27 mouse cellular contexts compared by ENCODE assay signal in the genomic region with DNA sequence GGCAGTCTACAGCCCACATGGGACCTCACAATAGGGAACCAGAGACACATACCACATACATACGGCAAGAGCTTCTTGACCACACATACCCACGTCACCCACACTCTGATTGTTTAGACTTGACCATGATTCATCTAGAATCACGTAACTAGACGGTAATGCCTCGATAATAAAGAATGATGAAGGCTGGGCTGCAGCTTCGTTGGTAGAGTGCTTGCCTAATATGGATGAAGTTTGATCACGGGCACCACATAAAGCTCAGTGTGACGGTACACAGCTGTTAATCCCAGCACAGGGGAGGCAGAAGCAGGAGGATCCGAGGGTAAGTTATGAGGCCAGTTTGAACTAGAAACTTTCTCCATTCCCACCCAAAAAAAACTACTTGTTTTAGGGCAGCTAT. TPM values are rescaled to one million over a fixed set of nuclear protein-coding genes. Genes with fewer than 3 reads are reported as not detected.
"Had no signal": no experiment of that assay in that cellular context is flagged by ENCODE, and none has a peak within 500 bp of the region (broad histone marks: within the 10 kb centered on the region; RNA-seq: fewer than 3 reads in every experiment).

No protein-coding gene starts in this region.

- H3K36me3 ChIP-seq: heart, embryonic 12.5 days; intestine, embryonic 15.5 days; limb, embryonic 15.5 days; liver, embryonic 12.5 days had no signal

- H3K4me2 ChIP-seq: heart, embryonic 12.5 days; hindbrain, embryonic 12.5 days; hindbrain, embryonic 14.5 days; intestine, embryonic 15.5 days; limb, embryonic 13.5 days; limb, embryonic 15.5 days; liver, embryonic 12.5 days had no signal

- ATAC-seq: hindbrain, embryonic 16.5 days; inflammation-experienced regulatory T-cells, adult 6 months; intestine, embryonic 15.5 days; intestine, postnatal 0 days; liver, embryonic 12.5 days had no signal

- H3K4me3 ChIP-seq: gastrocnemius, adult 2 months; heart, adult 2 months; heart, embryonic 12.5 days; hindbrain, embryonic 10.5 days; hindbrain, embryonic 12.5 days; intestine, embryonic 15.5 days; limb, embryonic 13.5 days; limb, embryonic 15.5 days; liver, embryonic 12.5 days had no signal

- H3K4me1 ChIP-seq: heart, embryonic 12.5 days; hindbrain, embryonic 10.5 days; hindbrain, embryonic 12.5 days; intestine, embryonic 15.5 days; limb, embryonic 13.5 days; limb, embryonic 15.5 days; liver, embryonic 12.5 days had no signal

- DNase-seq: gastrocnemius, adult 2 months; gastrocnemius, postnatal 10 days; gastrocnemius, postnatal 25 days; heart, adult 2 months; heart, postnatal 10 days; heart, postnatal 4 days; kidney, adult 18-20 months; kidney, adult 8-10 months; kidney, postnatal 10 days; kidney, postnatal 25 days; layer of hippocampus, adult 9-11 months; layer of hippocampus, postnatal 36 days; left cerebral cortex, postnatal 4 days had no signal

- H3K9me3 ChIP-seq: hindbrain, embryonic 10.5 days; hindbrain, embryonic 12.5 days; intestine, embryonic 15.5 days; limb, embryonic 13.5 days; limb, embryonic 15.5 days; liver, embryonic 12.5 days had no signal

- H3K27ac ChIP-seq: gastrocnemius, adult 2 months; heart, adult 2 months; hindbrain, embryonic 10.5 days; hindbrain, embryonic 12.5 days; hindbrain, embryonic 14.5 days; intestine, embryonic 15.5 days; limb, embryonic 13.5 days; limb, embryonic 15.5 days; liver, embryonic 12.5 days; liver, embryonic 14.5 days had no signal

- H3K9ac ChIP-seq: heart, embryonic 12.5 days; hindbrain, embryonic 12.5 days; hindbrain, embryonic 14.5 days; intestine, embryonic 15.5 days; limb, embryonic 13.5 days; limb, embryonic 15.5 days; liver, embryonic 12.5 days; liver, embryonic 14.5 days had no signal

- H3K27me3 ChIP-seq: heart, embryonic 12.5 days; hindbrain, embryonic 12.5 days; intestine, embryonic 15.5 days; limb, embryonic 13.5 days; limb, embryonic 15.5 days; liver, embryonic 12.5 days had no signal

RNA-seq across cellular contexts. Expression of gene Sobp, which starts 31.2 kb away (rescaled TPM):
- total RNA-seq: granulocyte monocyte progenitor cell, adult 5-6 weeks; liver, adult 2 months had no signal
- polyA plus RNA-seq: inflammation-experienced regulatory T-cells, adult 6 months had no signal

RNA-seq across cellular contexts. Expression of gene 9030612E09Rik, which starts 31.3 kb away (rescaled TPM):
- total RNA-seq: granulocyte monocyte progenitor cell, adult 5-6 weeks; liver, adult 2 months had no signal
- polyA plus RNA-seq: inflammation-experienced regulatory T-cells, adult 6 months; liver, adult 2 months; liver, embryonic 12.5 days; liver, embryonic 14.5 days had no signal
